Mouse (Mus musculus) heart, postnatal 0 days (tissue): ENCODE data around the gene Tesk2. TPM values are rescaled to one million over a fixed set of nuclear protein-coding genes. Genes with fewer than 3 reads are reported as not detected.

Experiments used
- ATAC-seq: fragments of 200-750 bp; cut with Nextera tagmentation; 2 replicates; pipeline ENCODE4 v1.8.0; 2017; ENCODE audit warnings: low read depth, moderate number of reproducible peaks, moderate library complexity; ENCODE audit not compliant: insufficient read depth
- DNase-seq: peaks from one replicate; pipeline ENCODE4 v3.0.0-alpha.2; 2016; ENCODE audit warnings: low spot score
- H3K27ac ChIP-seq: fragments of 300-500 bp; sonication (generic); 2 replicates; pipeline ENCODE4 v1.5.1; 2014; ENCODE audit warnings: low read depth, mild to moderate bottlenecking
- H3K27me3 ChIP-seq: fragments of 300-500 bp; sonication (generic); 2 replicates; pipeline ENCODE4 v1.6.1; 2014; ENCODE audit warnings: low read length, mixed read lengths; ENCODE audit not compliant: control insufficient read depth, insufficient read depth
- H3K36me3 ChIP-seq: fragments of 300-500 bp; sonication (generic); replicated peaks from 2 replicates; pipeline ENCODE4 v1.6.1; 2014; ENCODE audit warnings: low read length, mixed read lengths; ENCODE audit not compliant: control insufficient read depth, insufficient read depth
- H3K4me1 ChIP-seq: fragments of 300-500 bp; sonication (generic); 2 replicates; pipeline ENCODE4 v1.6.1; 2014; ENCODE audit warnings: antibody characterized with exemption; ENCODE audit not compliant: control insufficient read depth, insufficient read depth
- H3K4me2 ChIP-seq: fragments of 300-500 bp; sonication (generic); 2 replicates; pipeline ENCODE4 v1.6.1; 2014; ENCODE audit warnings: low read depth, mild to moderate bottlenecking, low read length, moderate library complexity
- H3K4me3 ChIP-seq: fragments of 300-500 bp; sonication (generic); 2 replicates; pipeline ENCODE4 v1.5.1; 2014; ENCODE audit warnings: low read depth, low read length
- H3K9ac ChIP-seq: fragments of 300-500 bp; sonication (generic); replicated peaks from 2 replicates; pipeline ENCODE4 v1.6.1; 2014; ENCODE audit warnings: low read depth, low read length, mixed read lengths
- H3K9me3 ChIP-seq: fragments of 300-500 bp; sonication (generic); replicated peaks from 2 replicates; pipeline ENCODE4 v1.6.1; 2016; ENCODE audit warnings: low read length; ENCODE audit not compliant: control insufficient read depth
- CTCF ChIP-seq: IDR thresholded peaks from 2 replicates; pipeline ENCODE4 v1.5.1; 2016; ENCODE audit warnings: antibody characterized with exemption, control low read depth, low read depth
- EP300 ChIP-seq: IDR thresholded peaks from 2 replicates; pipeline ENCODE4 v1.6.1; 2016; ENCODE audit warnings: antibody characterized with exemption, low read depth
- WGBS: fragments of 180-500 bp; shearing (Covaris S2); extraction: QIAGEN DNeasy Blood & Tissue Kit; methylation state at CpG from one replicate; pipeline ENCODE4 v1.1.7; 2014; 5-methylcytosine and 5-hydroxymethylcytosine counted together
- polyA plus RNA-seq: library from polyadenylated mRNA; unstranded; fragments of >200 nt; fragmentation: Nextera tagmentation; extraction: Ambion mirVana; gene quantifications from 2 replicates; pipeline ENCODE4 v1.2.1, GENCODE M21; 2015
- total RNA-seq: library from RNA; depleted of rRNA; stranded (reverse); fragments of >200 nt; gene quantifications from 2 replicates; pipeline ENCODE4 v1.2.3, GENCODE M21; 2014; ENCODE audit warnings: low replicate concordance

Gene Tesk2
- total and polyA plus RNA-seq, 2 experiments from 2014 or later, result 1.3 to 2.3 TPM

DNA sequence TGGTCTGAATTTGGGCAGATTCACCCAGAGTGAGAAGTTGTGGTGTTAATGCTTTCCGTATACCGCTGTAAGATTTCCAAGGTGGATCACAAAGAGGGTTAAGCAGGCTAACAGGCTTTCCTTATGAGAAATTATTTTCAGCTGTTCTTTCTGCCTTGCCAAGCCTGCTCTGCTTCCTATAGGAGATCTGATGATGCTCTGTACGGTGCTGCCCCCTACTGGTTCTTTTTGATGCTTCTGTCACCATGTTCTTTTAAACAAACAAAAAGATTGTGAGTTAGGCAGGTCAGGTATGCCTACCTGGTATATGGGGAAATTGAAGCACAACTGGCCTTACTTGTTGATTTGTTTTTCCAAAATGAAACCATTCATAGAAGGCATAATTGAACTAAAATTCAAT lies 68.2 kb downstream of the Tesk2 start:
- Histone ChIP-seq H3K4me1 (no peaks in the 10 kb centered on the region), H3K36me3 (no peaks in the 10 kb centered on the region), H3K4me2 (no peak overlapping the region), H3K27me3 (no peaks in the 10 kb centered on the region), H3K9ac (no peak overlapping the region), H3K27ac (no peak overlapping the region), H3K9me3 (no peaks in the 10 kb centered on the region), H3K4me3 (no peak overlapping the region)
- DNase-seq (peak; percentile 84), ATAC-seq (peak; percentile 63; the same call in 1 of the 2 replicates)
- WGBS, result 4% methylated on average over 3 of the region's 3 CpGs
- peak; percentile 86 for TF ChIP-seq CTCF
- no peak for TF ChIP-seq EP300

DNA sequence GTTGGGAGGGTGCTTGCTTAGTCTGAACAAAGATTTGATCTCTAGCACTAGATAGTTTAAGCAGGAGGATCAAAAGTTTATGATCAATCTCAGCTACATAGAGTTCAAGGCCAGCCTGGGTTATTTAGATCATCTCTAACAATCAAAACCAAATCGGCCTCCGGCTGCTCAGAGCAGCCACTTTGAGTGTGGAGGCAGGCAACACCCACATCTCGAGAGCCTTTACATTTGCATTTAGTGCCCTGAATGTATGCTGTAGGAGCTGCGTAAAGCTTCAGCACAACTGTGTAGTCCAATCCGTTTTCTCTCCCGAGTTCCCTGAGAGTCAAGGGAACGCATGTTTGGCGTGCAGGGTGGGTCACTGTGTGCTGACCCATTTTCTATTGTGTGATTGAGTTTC lies 71.7 kb downstream of the Tesk2 start:
- Histone ChIP-seq H3K9ac (no peak overlapping the region), H3K27ac (no peak overlapping the region), H3K4me1 (peaks cover 7% of the 10 kb centered on the region; the same call in 1 of the 2 replicates), H3K9me3 (no peaks in the 10 kb centered on the region), H3K4me3 (no peak overlapping the region), H3K4me2 (no peak overlapping the region), H3K36me3 (no peaks in the 10 kb centered on the region), H3K27me3 (no peaks in the 10 kb centered on the region)
- DNase-seq (no peak), ATAC-seq (no peak)
- TF ChIP-seq CTCF, result no peak
- 85% methylated on average over 8 of the region's 8 CpGs for WGBS

- DNase-seq (no peak), ATAC-seq (no peak)
- H3K36me3 ChIP-seq, result no peaks in the 10 kb centered on the region
- H3K27ac ChIP-seq, result no peak overlapping the region
- 68% methylated on average over 2 of the region's 2 CpGs for WGBS
- H3K4me1 ChIP-seq, result peaks cover 7% of the 10 kb centered on the region; the same call in 1 of the 2 replicates
- H3K27me3 ChIP-seq, result no peaks in the 10 kb centered on the region
- no peak overlapping the region for H3K9ac ChIP-seq
- no peak overlapping the region for H3K4me3 ChIP-seq
- no peaks in the 10 kb centered on the region for H3K9me3 ChIP-seq
- peak; percentile 29; the same call in 1 of the 2 replicates for TF ChIP-seq CTCF
- no peak for TF ChIP-seq EP300
- H3K4me2 ChIP-seq, result no peak overlapping the region
Measured at GRCm38 (mm10) chr4:116794273-116794672, 73.5 kb downstream of the Tesk2 start.

DNA sequence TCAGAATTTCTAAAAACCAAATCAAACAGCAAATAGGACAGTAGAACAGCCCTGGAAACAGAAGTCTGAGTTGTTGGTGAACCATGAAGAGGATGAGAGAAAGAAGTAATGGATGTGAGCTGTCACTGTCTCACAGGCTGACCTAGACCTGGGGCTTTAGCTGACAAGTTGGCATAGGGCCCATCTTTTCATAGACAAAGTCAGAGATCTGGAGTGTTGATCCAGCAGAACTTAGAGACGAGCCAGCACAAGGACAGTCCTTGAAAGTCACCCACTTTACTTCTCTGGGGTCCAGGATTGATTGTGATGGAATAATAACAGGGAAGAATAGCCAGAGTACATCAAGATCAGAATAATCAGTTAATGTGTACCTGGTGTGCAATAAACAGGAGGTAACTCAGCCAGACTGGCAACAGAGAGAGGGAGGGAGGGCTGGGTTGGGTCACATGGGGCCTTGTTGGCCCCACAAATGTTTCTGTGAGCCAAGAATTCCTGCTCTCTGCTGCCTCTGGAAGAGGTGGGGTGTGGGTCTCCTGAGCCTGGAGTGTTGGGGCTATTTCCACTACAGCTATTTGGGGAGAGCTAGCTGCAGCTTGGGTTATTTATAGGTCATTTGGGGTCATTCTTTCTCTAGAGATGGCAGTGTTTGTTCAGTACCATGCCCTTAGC lies 75.8 kb downstream of the Tesk2 start:
- DNase-seq, result peak; percentile 86
- Histone ChIP-seq H3K4me3 (no peak overlapping the region), H3K9me3 (no peaks in the 10 kb centered on the region), H3K27ac (peak overlapping the region; percentile 88), H3K36me3 (no peaks in the 10 kb centered on the region), H3K4me1 (peaks cover 7% of the 10 kb centered on the region; the same call in 1 of the 2 replicates), H3K9ac (no peak overlapping the region), H3K4me2 (peak overlapping the region; percentile 25; the same call in 1 of the 2 replicates), H3K27me3 (no peaks in the 10 kb centered on the region)
- peak; percentile 74; the same call in 1 of the 2 replicates for TF ChIP-seq EP300
- TF ChIP-seq CTCF, result no peak
- 31% methylated on average over 1 of the region's 1 CpGs for WGBS
- ATAC-seq, result peak; percentile 96

DNA sequence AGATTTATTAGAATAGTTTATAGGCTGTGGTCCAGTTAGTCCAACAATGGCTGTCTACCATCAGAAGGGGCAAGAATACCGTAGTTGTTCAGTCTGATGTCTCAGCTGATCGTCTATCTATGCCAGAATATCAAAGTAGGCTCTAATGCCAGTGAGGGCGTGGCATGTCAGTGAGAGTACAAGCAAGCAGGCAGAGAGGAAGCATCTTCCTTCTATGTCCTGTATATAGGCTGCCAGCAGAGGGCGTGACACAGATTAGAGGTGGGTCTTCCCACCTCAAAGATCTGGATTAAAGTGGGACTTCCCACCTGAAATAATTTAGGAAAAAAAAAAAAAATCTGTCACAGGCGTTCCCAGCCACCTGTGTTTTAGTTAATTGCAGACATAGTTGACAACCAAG lies 79.2 kb downstream of the Tesk2 start:
- Histone ChIP-seq H3K27me3 (no peaks in the 10 kb centered on the region), H3K4me2 (no peak overlapping the region), H3K4me1 (peaks cover 7% of the 10 kb centered on the region; the same call in 1 of the 2 replicates), H3K27ac (no peak overlapping the region), H3K4me3 (no peak overlapping the region), H3K9me3 (no peaks in the 10 kb centered on the region), H3K9ac (no peak overlapping the region), H3K36me3 (peaks cover 26% of the 10 kb centered on the region)
- DNase-seq, result no peak
- 29% methylated on average over 5 of the region's 5 CpGs for WGBS
- TF ChIP-seq EP300 (no peak), CTCF (peak; percentile 41)
- ATAC-seq, result no peak
